Mouse (Mus musculus): ENCODE measurements around the gene Cyp4x1. TPM values are rescaled to one million over a fixed set of nuclear protein-coding genes. Genes with fewer than 3 reads are reported as not detected.

The Cyp4x1 gene
- polyA plus RNA-seq, 1 experiment: not detected

DNA sequence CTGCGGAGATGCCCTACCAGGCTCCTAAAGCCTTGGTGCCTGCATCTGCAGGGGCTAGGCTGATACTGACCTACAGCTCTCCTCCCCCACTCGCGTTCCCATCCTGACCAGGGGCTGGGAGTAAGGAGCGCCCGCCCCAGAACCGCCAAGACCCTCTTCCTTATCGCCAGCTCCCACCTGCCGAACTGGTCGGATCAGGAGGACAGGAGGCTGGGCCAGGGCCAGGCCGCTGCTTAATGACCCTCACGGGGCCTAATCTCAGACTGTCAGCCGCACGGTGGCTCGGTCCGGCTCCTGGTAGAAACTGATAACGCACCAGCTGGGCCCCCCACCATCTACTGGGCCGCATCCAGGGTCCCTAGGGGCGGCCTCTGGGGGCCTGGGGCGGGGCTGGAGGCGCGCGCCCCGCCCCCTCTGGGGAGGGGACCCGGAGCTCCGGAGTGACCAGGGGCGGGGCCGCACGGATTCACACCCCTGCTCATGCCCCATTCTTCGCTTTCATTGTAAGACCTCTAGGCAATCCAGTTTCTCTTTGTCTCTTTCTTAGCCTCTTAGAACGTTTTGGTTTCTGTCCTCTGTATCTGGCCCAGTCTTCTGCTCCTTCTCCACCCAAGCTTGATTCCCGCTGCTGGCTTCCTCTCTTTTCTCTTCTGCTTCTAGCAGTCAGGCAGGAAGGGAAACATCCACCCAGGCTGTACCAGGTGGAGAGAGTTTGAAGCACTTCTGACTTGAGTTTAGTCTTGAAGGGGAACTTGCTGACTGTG lies 38.2 kb downstream of the Cyp4x1 start:
- H3K27ac ChIP-seq (ENCODE audit: insufficient read depth, low read depth, low read length): no peak overlapping the region
- TF ChIP-seq CTCF (IDR thresholded peaks at IDR 0.05; ENCODE audit: insufficient read depth, low read depth, low read length) (no peak), POLR2A (IDR thresholded peaks at IDR 0.05; ENCODE audit: insufficient read depth, low read depth, low read length) (no peak)
- peaks cover 6% of the 10 kb centered on the region; the same call in 1 of the 2 replicates for H3K4me1 ChIP-seq (ENCODE audit: control insufficient read depth, insufficient read depth, low read length)
- H3K4me3 ChIP-seq (ENCODE audit: insufficient read depth, low read depth, low read length): peak overlapping the region; percentile 9; the same call in 1 of the 2 replicates
- 3% methylated on average over 31 of the region's 31 CpGs for WGBS

DNA sequence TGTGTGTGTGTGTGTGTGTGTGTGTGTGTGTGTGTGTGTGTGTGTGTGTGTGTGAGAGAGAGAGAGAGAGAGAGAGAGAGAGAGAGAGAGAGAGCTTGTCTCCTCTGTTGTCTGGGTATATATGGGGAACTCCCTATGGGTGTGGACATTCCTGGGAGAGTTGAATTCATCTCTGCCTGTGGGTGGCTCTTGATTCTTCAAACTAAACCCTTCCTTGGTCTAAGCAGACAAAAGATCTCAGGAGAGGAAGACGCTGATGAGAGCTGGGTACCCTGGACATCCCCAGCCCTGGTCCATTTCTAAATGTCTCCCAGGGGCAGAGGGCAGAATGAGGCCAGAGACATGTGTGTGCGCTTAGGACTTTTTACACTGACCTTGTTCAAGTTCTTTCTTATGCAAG lies 40.0 kb downstream of the Cyp4x1 start:
- Histone ChIP-seq H3K4me3 (ENCODE audit: insufficient read depth, low read depth, low read length) (no peak overlapping the region), H3K27ac (ENCODE audit: insufficient read depth, low read depth, low read length) (no peak overlapping the region), H3K4me1 (ENCODE audit: control insufficient read depth, insufficient read depth, low read length) (peaks cover 6% of the 10 kb centered on the region; the same call in 1 of the 2 replicates)
- no peak for TF ChIP-seq CTCF (IDR thresholded peaks at IDR 0.05; ENCODE audit: insufficient read depth, low read depth, low read length)
- TF ChIP-seq POLR2A (IDR thresholded peaks at IDR 0.05; ENCODE audit: insufficient read depth, low read depth, low read length): no peak
- WGBS: 88% methylated on average over 2 of the region's 2 CpGs

DNA sequence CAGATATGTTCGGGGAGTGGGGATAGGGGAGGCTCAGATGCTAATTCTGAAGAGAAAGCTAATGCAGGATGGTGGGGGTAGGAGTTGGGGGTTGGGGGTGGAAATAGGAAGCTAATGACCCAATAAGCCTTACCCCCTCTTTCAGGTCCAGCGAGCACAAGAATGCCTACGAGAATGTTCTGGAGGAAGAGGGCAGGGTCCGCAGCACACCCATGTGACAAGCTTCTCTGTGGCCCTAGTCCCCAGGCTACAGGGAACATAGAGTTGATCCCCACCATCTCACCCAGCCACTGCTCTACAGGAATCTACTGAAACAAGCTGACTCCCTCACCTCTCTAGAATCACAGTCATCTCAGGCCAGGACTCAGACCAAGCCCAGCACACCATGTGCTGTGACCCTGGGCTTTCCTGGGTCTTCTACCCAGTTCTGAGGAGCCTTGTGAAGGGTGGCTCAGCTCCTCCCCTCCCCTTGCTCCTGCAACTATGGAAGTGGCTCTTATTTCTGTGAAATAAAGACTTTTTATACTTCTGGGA lies 40.7 kb downstream of the Cyp4x1 start:
- no peak overlapping the region for H3K4me3 ChIP-seq (ENCODE audit: insufficient read depth, low read depth, low read length)
- no peak overlapping the region for H3K27ac ChIP-seq (ENCODE audit: insufficient read depth, low read depth, low read length)
- no peak for TF ChIP-seq CTCF (IDR thresholded peaks at IDR 0.05; ENCODE audit: insufficient read depth, low read depth, low read length)
- TF ChIP-seq POLR2A (IDR thresholded peaks at IDR 0.05; ENCODE audit: insufficient read depth, low read depth, low read length): no peak
- H3K4me1 ChIP-seq (ENCODE audit: control insufficient read depth, insufficient read depth, low read length): peaks cover 9% of the 10 kb centered on the region; the same call in 1 of the 2 replicates
- WGBS: 91% methylated on average over 4 of the region's 4 CpGs

DNA sequence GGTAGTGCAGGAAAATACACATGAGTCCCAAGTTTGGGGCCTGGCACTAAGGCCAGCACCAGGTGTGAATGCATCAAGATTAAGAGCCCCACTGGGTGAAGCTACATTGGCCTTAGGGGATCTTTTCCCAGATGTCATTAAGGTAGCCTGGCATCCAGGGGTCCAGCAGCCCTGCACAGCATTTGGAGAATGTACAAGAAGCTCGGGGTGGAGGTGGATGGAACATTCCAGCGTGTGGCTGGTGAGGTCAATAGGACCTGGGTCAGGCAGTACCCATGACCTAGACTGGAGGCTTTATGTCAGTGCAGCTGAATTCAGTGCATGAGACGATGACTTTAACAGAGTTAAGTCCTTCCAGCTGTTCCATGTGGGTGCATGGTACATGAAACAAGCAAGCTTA lies 42.3 kb downstream of the Cyp4x1 start:
- Histone ChIP-seq H3K4me3 (ENCODE audit: insufficient read depth, low read depth, low read length) (no peak overlapping the region), H3K27ac (ENCODE audit: insufficient read depth, low read depth, low read length) (no peak overlapping the region), H3K4me1 (ENCODE audit: control insufficient read depth, insufficient read depth, low read length) (peaks cover 10% of the 10 kb centered on the region; the same call in 1 of the 2 replicates)
- 83% methylated on average over 3 of the region's 3 CpGs for WGBS
- no peak for TF ChIP-seq CTCF (IDR thresholded peaks at IDR 0.05; ENCODE audit: insufficient read depth, low read depth, low read length)
- TF ChIP-seq POLR2A (IDR thresholded peaks at IDR 0.05; ENCODE audit: insufficient read depth, low read depth, low read length): no peak

DNA sequence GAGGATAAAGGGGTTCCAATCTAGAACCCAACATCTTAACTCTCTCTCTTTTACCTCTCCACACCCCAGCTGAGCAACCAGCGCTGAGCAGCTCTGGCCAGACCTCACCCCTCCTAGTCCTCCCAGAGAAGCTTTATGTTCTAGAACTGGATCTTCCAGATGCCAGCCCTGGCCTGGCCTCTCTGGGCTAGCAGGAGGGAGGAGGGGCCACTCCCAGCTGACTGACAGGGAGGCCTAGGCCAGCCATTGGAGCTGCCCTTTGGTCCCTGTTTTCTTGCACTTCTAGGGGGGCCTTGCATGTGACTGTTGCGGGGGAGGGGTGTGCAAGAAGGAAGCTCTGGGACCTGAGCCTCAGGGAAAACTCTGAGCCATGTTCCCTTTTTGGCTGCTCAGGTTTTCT lies 43.5 kb downstream of the Cyp4x1 start:
- H3K4me3 ChIP-seq (ENCODE audit: insufficient read depth, low read depth, low read length): no peak overlapping the region
- 81% methylated on average over 2 of the region's 2 CpGs for WGBS
- no peak overlapping the region for H3K27ac ChIP-seq (ENCODE audit: insufficient read depth, low read depth, low read length)
- TF ChIP-seq CTCF (IDR thresholded peaks at IDR 0.05; ENCODE audit: insufficient read depth, low read depth, low read length) (no peak), POLR2A (IDR thresholded peaks at IDR 0.05; ENCODE audit: insufficient read depth, low read depth, low read length) (no peak)
- peaks cover 5% of the 10 kb centered on the region; the same call in 1 of the 2 replicates for H3K4me1 ChIP-seq (ENCODE audit: control insufficient read depth, insufficient read depth, low read length)

DNA sequence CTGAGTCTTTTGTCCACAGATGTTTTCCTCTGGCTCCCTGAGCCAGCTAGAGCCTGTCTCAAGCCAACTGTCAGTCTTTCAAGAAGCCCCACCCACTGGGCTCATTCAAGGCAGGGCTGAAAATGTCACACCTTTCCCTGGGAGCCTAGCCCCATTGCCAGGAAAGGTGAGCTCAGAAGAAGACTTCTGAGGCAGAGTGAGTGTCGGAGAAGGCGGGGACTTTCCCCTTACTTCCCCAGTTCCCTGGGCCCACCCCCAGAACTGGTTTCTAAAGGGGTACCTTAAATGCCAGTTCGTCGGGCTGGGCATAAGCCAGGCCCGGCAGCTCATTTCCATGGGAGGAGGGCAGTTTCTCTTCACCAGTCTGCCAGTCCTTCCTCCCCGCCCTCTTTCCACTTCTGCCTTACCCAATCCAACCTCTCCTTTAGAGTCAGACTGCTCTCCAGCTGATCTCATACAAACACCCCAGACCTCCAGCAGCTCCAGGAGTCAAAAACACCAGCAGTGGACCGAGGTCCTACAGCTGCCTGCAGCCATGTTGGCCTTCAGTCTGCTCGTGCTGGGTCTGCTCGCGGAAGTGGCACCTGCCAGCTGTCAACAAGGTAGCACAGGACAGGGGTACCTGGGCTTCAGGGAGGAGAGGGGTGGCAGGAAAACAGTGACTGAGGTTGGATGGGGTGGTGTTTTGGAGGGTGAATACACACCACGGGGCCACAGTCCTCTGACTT lies 45.3 kb downstream of the Cyp4x1 start, which contains the start of gene Pdzk1ip1:
Gene Pdzk1ip1, plus strand, starts transcription at position 98 of the 728 bp plus-strand sequence.
- Histone ChIP-seq H3K4me1 (ENCODE audit: control insufficient read depth, insufficient read depth, low read length) (0 out of 2 replicates have a peak, but pooled peaks cover 4% of the 10 kb centered on the region), H3K4me3 (ENCODE audit: insufficient read depth, low read depth, low read length) (no peak within 1 kb of the TSS), H3K27ac (ENCODE audit: insufficient read depth, low read depth, low read length) (no peak within 1 kb of the TSS)
- TF ChIP-seq CTCF (IDR thresholded peaks at IDR 0.05; ENCODE audit: insufficient read depth, low read depth, low read length) (no peak), POLR2A (IDR thresholded peaks at IDR 0.05; ENCODE audit: insufficient read depth, low read depth, low read length) (no peak)
- WGBS: 28% methylated on average over 11 of the region's 11 CpGs

DNA sequence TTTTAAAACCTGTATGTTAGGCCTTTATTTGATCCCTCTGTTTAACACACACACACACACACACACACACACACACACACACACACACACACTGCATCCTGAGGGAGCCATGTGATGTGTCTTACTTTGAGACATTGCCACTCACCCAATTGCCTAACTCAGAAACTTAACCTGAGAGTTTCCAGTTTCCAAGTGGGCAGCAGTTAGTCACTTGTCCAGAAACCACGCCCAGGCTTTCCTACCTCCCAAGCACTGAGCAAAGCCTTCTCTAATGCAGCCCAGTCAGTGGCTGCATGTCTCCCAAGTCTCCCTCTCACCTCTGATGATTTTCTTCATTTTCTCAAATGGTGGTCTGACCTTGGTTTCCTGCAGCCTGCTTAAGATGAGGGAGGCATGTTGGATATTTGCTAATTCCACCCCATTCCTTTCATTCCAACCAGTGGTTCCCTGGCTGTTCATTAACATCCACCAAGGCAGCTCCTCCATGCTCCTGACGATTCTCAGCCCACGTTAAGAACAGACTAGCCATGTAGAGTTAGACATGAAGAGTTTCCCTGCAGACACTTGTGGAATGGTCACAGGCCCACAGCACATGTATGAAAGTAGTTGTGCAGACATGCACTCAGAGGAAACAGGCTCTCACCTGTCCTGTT lies 47.2 kb downstream of the Cyp4x1 start:
- 75% methylated on average over 3 of the region's 3 CpGs for WGBS

DNA sequence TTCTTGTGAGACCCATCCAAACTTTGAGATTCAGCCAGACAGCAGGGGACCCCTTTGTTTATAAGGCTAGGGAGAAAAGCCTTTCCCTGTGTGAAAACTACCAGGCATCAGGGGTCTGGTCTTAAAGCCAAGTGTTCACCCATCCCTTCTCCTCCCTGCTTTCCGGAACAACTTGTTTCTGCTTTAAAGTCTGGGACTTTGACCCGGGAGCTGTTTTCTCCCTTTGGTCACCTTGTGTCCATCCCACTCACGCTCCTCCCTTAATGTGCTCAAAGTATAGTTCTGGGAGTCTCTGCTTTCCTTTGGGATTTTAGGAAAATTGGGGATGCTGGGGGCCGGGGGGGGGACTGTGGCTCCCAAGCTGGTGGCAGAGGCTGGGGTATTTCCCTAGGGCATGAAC lies 47.8 kb downstream of the Cyp4x1 start:
- 59% methylated on average over 4 of the region's 4 CpGs for WGBS
- Histone ChIP-seq H3K4me1 (ENCODE audit: control insufficient read depth, insufficient read depth, low read length) (0 out of 2 replicates have a peak, but pooled peaks cover 4% of the 10 kb centered on the region), H3K4me3 (ENCODE audit: insufficient read depth, low read depth, low read length) (no peak overlapping the region), H3K27ac (ENCODE audit: insufficient read depth, low read depth, low read length) (no peak overlapping the region)
- TF ChIP-seq POLR2A (IDR thresholded peaks at IDR 0.05; ENCODE audit: insufficient read depth, low read depth, low read length) (no peak), CTCF (IDR thresholded peaks at IDR 0.05; ENCODE audit: insufficient read depth, low read depth, low read length) (no peak)

More for the DNA sequence above, 47.2 kb downstream of the Cyp4x1 start:
- no peak for TF ChIP-seq POLR2A (IDR thresholded peaks at IDR 0.05; ENCODE audit: insufficient read depth, low read depth, low read length)
- no peak for TF ChIP-seq CTCF (IDR thresholded peaks at IDR 0.05; ENCODE audit: insufficient read depth, low read depth, low read length)
- Histone ChIP-seq H3K4me1 (ENCODE audit: control insufficient read depth, insufficient read depth, low read length) (0 out of 2 replicates have a peak, but pooled peaks cover 4% of the 10 kb centered on the region), H3K27ac (ENCODE audit: insufficient read depth, low read depth, low read length) (no peak overlapping the region), H3K4me3 (ENCODE audit: insufficient read depth, low read depth, low read length) (no peak overlapping the region)

Data from olfactory bulb, adult 2 months (tissue).